Mouse (Mus musculus): ENCODE results near the gene Vmn1r7. TPM values are rescaled to one million over a fixed set of nuclear protein-coding genes. Genes with fewer than 3 reads are reported as not detected.
"Not testable (repeated sequence)": the region's sequence is repeated elsewhere in the genome, so short reads cannot be mapped to it uniquely, and the experiment has no call there.

The Vmn1r7 gene
- not detected in 2 replicates for polyA plus RNA-seq (2014; fragmentation: Nextera tagmentation; extraction: Ambion mirVana)

- not testable (repeated sequence) for ATAC-seq (ENCODE audit: insufficient number of reproducible peaks, insufficient read depth, low FRiP score, low read depth); H3K4me3 ChIP-seq (ENCODE audit: control insufficient read depth in 1 of 2, insufficient read depth in 1 of 2, low read depth in 1 of 2, low read length in 2 of 2); H3K9ac ChIP-seq (ENCODE audit: low read length); H3K4me1 ChIP-seq (ENCODE audit: control insufficient read depth in 2 of 2, insufficient read depth in 2 of 2, low read length in 2 of 2); H3K36me3 ChIP-seq (ENCODE audit: control insufficient read depth, insufficient read depth, low read length); H3K27ac ChIP-seq (replicated peaks in 1 of 2; ENCODE audit: control insufficient read depth in 1 of 2, insufficient read depth in 1 of 2, low read depth in 2 of 2, low read length in 2 of 2); H3K4me2 ChIP-seq (ENCODE audit: low read length); H3K9me3 ChIP-seq (ENCODE audit: control insufficient read depth, low read length); H3K27me3 ChIP-seq (ENCODE audit: control insufficient read depth, insufficient read depth, low read length)
- 75% methylated on average over 2 of the region's 2 CpGs for WGBS
Measured at GRCm38 (mm10) chr6:57025224-57025623, at the start of gene Vmn1r7. Vmn1r7 (minus strand) TSS chr6:57025324.

GRCm38 (mm10) chr6:57066487-57066886 lies 41.4 kb upstream of the Vmn1r7 start, which contains the start of gene Vmn1r9:
Vmn1r9 (plus strand) TSS chr6:57066787.
- Histone ChIP-seq H3K9ac (ENCODE audit: low read length) (no peak within 1 kb of the TSS), H3K4me1 (ENCODE audit: control insufficient read depth in 2 of 2, insufficient read depth in 2 of 2, low read length in 2 of 2) (no peaks in the 10 kb centered on the region), H3K27me3 (ENCODE audit: control insufficient read depth, insufficient read depth, low read length) (no peaks in the 10 kb centered on the region), H3K4me3 (ENCODE audit: control insufficient read depth in 1 of 2, insufficient read depth in 1 of 2, low read depth in 1 of 2, low read length in 2 of 2) (no peak within 1 kb of the TSS), H3K9me3 (ENCODE audit: control insufficient read depth, low read length) (no peaks in the 10 kb centered on the region), H3K36me3 (ENCODE audit: control insufficient read depth, insufficient read depth, low read length) (no peaks in the 10 kb centered on the region), H3K4me2 (ENCODE audit: low read length) (no peak within 1 kb of the TSS), H3K27ac (replicated peaks in 1 of 2; ENCODE audit: control insufficient read depth in 1 of 2, insufficient read depth in 1 of 2, low read depth in 2 of 2, low read length in 2 of 2) (no peak within 1 kb of the TSS)
- 68% methylated on average over 2 of the region's 2 CpGs for WGBS
- ATAC-seq (ENCODE audit: insufficient number of reproducible peaks, insufficient read depth, low FRiP score, low read depth) = no peak

GRCm38 (mm10) chr6:57063730-57064129 lies 38.6 kb upstream of the Vmn1r7 start:
- Histone ChIP-seq H3K27me3 (ENCODE audit: control insufficient read depth, insufficient read depth, low read length) (no peaks in the 10 kb centered on the region), H3K36me3 (ENCODE audit: control insufficient read depth, insufficient read depth, low read length) (no peaks in the 10 kb centered on the region), H3K9ac (ENCODE audit: low read length) (no peak overlapping the region), H3K4me3 (ENCODE audit: control insufficient read depth in 1 of 2, insufficient read depth in 1 of 2, low read depth in 1 of 2, low read length in 2 of 2) (no peak overlapping the region), H3K4me2 (ENCODE audit: low read length) (no peak overlapping the region), H3K9me3 (ENCODE audit: control insufficient read depth, low read length) (no peaks in the 10 kb centered on the region), H3K27ac (replicated peaks in 1 of 2; ENCODE audit: control insufficient read depth in 1 of 2, insufficient read depth in 1 of 2, low read depth in 2 of 2, low read length in 2 of 2) (no peak overlapping the region), H3K4me1 (ENCODE audit: control insufficient read depth in 2 of 2, insufficient read depth in 2 of 2, low read length in 2 of 2) (no peaks in the 10 kb centered on the region)
- ATAC-seq (ENCODE audit: insufficient number of reproducible peaks, insufficient read depth, low FRiP score, low read depth) = no peak

GRCm38 (mm10) chr6:57034674-57035073 lies 9.6 kb upstream of the Vmn1r7 start:
- no peak overlapping the region for H3K27ac ChIP-seq (replicated peaks in 1 of 2; ENCODE audit: control insufficient read depth in 1 of 2, insufficient read depth in 1 of 2, low read depth in 2 of 2, low read length in 2 of 2)
- no peaks in the 10 kb centered on the region for H3K9me3 ChIP-seq (ENCODE audit: control insufficient read depth, low read length)
- no peaks in the 10 kb centered on the region for H3K27me3 ChIP-seq (ENCODE audit: control insufficient read depth, insufficient read depth, low read length)
- 68% methylated on average over 2 of the region's 2 CpGs for WGBS
- H3K4me1 ChIP-seq (ENCODE audit: control insufficient read depth in 2 of 2, insufficient read depth in 2 of 2, low read length in 2 of 2) = no peaks in the 10 kb centered on the region
- no peak overlapping the region for H3K9ac ChIP-seq (ENCODE audit: low read length)
- H3K4me2 ChIP-seq (ENCODE audit: low read length) = no peak overlapping the region
- no peak overlapping the region for H3K4me3 ChIP-seq (ENCODE audit: control insufficient read depth in 1 of 2, insufficient read depth in 1 of 2, low read depth in 1 of 2, low read length in 2 of 2)
- ATAC-seq (ENCODE audit: insufficient number of reproducible peaks, insufficient read depth, low FRiP score, low read depth) = no peak
- H3K36me3 ChIP-seq (ENCODE audit: control insufficient read depth, insufficient read depth, low read length) = no peaks in the 10 kb centered on the region

- no peak within 1 kb of the TSS for H3K4me2 ChIP-seq (ENCODE audit: low read length)
- H3K36me3 ChIP-seq (ENCODE audit: control insufficient read depth, insufficient read depth, low read length) = no peaks in the 10 kb centered on the region
- no peaks in the 10 kb centered on the region for H3K27me3 ChIP-seq (ENCODE audit: control insufficient read depth, insufficient read depth, low read length)
- H3K9ac ChIP-seq (ENCODE audit: low read length) = no peak within 1 kb of the TSS
- no peak within 1 kb of the TSS for H3K4me3 ChIP-seq (ENCODE audit: control insufficient read depth in 1 of 2, insufficient read depth in 1 of 2, low read depth in 1 of 2, low read length in 2 of 2)
- no peak within 1 kb of the TSS for H3K27ac ChIP-seq (replicated peaks in 1 of 2; ENCODE audit: control insufficient read depth in 1 of 2, insufficient read depth in 1 of 2, low read depth in 2 of 2, low read length in 2 of 2)
- ATAC-seq (ENCODE audit: insufficient number of reproducible peaks, insufficient read depth, low FRiP score, low read depth) = no peak
- H3K9me3 ChIP-seq (ENCODE audit: control insufficient read depth, low read length) = no peaks in the 10 kb centered on the region
- H3K4me1 ChIP-seq (ENCODE audit: control insufficient read depth in 2 of 2, insufficient read depth in 2 of 2, low read length in 2 of 2) = no peaks in the 10 kb centered on the region
Measured at GRCm38 (mm10) chr6:57031984-57032383, 6.9 kb upstream of the Vmn1r7 start, which contains the start of gene Vmn1r8. Vmn1r8 (plus strand) TSS chr6:57032284.

GRCm38 (mm10) chr6:56996943-56997342 lies 28.2 kb downstream of the Vmn1r7 start, which contains the start of gene Vmn1r6:
Vmn1r6 (plus strand) TSS chr6:56997243.
- ATAC-seq (ENCODE audit: insufficient number of reproducible peaks, insufficient read depth, low FRiP score, low read depth) = no peak
- Histone ChIP-seq H3K4me2 (ENCODE audit: low read length) (no peak within 1 kb of the TSS), H3K9me3 (ENCODE audit: control insufficient read depth, low read length) (no peaks in the 10 kb centered on the region), H3K27me3 (ENCODE audit: control insufficient read depth, insufficient read depth, low read length) (no peaks in the 10 kb centered on the region), H3K36me3 (ENCODE audit: control insufficient read depth, insufficient read depth, low read length) (no peaks in the 10 kb centered on the region), H3K27ac (replicated peaks in 1 of 2; ENCODE audit: control insufficient read depth in 1 of 2, insufficient read depth in 1 of 2, low read depth in 2 of 2, low read length in 2 of 2) (no peak within 1 kb of the TSS), H3K9ac (ENCODE audit: low read length) (no peak within 1 kb of the TSS), H3K4me1 (ENCODE audit: control insufficient read depth in 2 of 2, insufficient read depth in 2 of 2, low read length in 2 of 2) (no peaks in the 10 kb centered on the region), H3K4me3 (ENCODE audit: control insufficient read depth in 1 of 2, insufficient read depth in 1 of 2, low read depth in 1 of 2, low read length in 2 of 2) (no peak within 1 kb of the TSS)
- WGBS = 69% methylated on average over 2 of the region's 2 CpGs

Other genes with a start within 250 kb of the Vmn1r7 start
- gene Kbtbd2, start 227.5 kb downstream of the Vmn1r7 start, polyA plus RNA-seq (2014; fragmentation: Nextera tagmentation; extraction: Ambion mirVana) = 35.1 and 36.3 TPM in 2 replicates
- 147 and 148 TPM in 2 replicates for gene Fkbp9, start 193.3 kb downstream of the Vmn1r7 start, polyA plus RNA-seq (2014; fragmentation: Nextera tagmentation; extraction: Ambion mirVana)
- gene Nt5c3, start 101.4 kb downstream of the Vmn1r7 start, polyA plus RNA-seq (2014; fragmentation: Nextera tagmentation; extraction: Ambion mirVana) = 72.8 and 74.8 TPM in 2 replicates
- 0.09 and 0.19 TPM in 2 replicates for gene Vmn1r4, start 101.3 kb downstream of the Vmn1r7 start, polyA plus RNA-seq (2014; fragmentation: Nextera tagmentation; extraction: Ambion mirVana)
- not detected in 2 replicates for gene Vmn1r5, start 55.1 kb downstream of the Vmn1r7 start, polyA plus RNA-seq (2014; fragmentation: Nextera tagmentation; extraction: Ambion mirVana)
- not detected in 2 replicates for gene Vmn1r6, start 28.1 kb downstream of the Vmn1r7 start, polyA plus RNA-seq (2014; fragmentation: Nextera tagmentation; extraction: Ambion mirVana)
- not detected in 2 replicates for gene Vmn1r8, start 7.0 kb upstream of the Vmn1r7 start, polyA plus RNA-seq (2014; fragmentation: Nextera tagmentation; extraction: Ambion mirVana)
- gene Vmn1r9, start 41.5 kb upstream of the Vmn1r7 start, polyA plus RNA-seq (2014; fragmentation: Nextera tagmentation; extraction: Ambion mirVana) = not detected in 2 replicates
- not detected in 2 replicates for gene Vmn1r10, start 84.1 kb upstream of the Vmn1r7 start, polyA plus RNA-seq (2014; fragmentation: Nextera tagmentation; extraction: Ambion mirVana)
- not detected in 2 replicates for gene Vmn1r11, start 108.1 kb upstream of the Vmn1r7 start, polyA plus RNA-seq (2014; fragmentation: Nextera tagmentation; extraction: Ambion mirVana)
- not detected in 2 replicates for gene Vmn1r12, start 131.6 kb upstream of the Vmn1r7 start, polyA plus RNA-seq (2014; fragmentation: Nextera tagmentation; extraction: Ambion mirVana)
- gene Vmn1r13, start 178.0 kb upstream of the Vmn1r7 start, polyA plus RNA-seq (2014; fragmentation: Nextera tagmentation; extraction: Ambion mirVana) = not detected in 2 replicates
- not detected in 2 replicates for gene Vmn1r14, start 206.4 kb upstream of the Vmn1r7 start, polyA plus RNA-seq (2014; fragmentation: Nextera tagmentation; extraction: Ambion mirVana)
- not detected in 2 replicates for gene Vmn1r15, start 232.6 kb upstream of the Vmn1r7 start, polyA plus RNA-seq (2014; fragmentation: Nextera tagmentation; extraction: Ambion mirVana)

Data from heart, embryonic 14.5 days (tissue).